Mouse (Mus musculus) monocyte, adult 5-6 weeks (primary cell): ENCODE data around the gene Tcf19. TPM values are rescaled to one million over a fixed set of nuclear protein-coding genes. Genes with fewer than 3 reads are reported as not detected.
"Not testable (repeated sequence)": the region's sequence is repeated elsewhere in the genome, so short reads cannot be mapped to it uniquely, and the experiment has no call there.

ENCODE experiments used
- ATAC-seq: fragments of 153-309, 156-312 bp; replicated peaks from 2 replicates; pipeline ENCODE4 v1.8.0; 2017; ENCODE audit warnings: mild to moderate bottlenecking; ENCODE audit not compliant: low TSS enrichment, insufficient number of reproducible peaks, severe bottlenecking, poor library complexity, low FRiP score
- total RNA-seq: library from RNA; stranded (forward); fragments of 200-1000, 200-491, 200-594 nt; gene quantifications from 3 replicates; pipeline ENCODE4 v1.2.3, GENCODE M21; 2017

Tcf19 gene
- total RNA-seq, 1 experiment from 2014 or later: 0.29 TPM

DNA sequence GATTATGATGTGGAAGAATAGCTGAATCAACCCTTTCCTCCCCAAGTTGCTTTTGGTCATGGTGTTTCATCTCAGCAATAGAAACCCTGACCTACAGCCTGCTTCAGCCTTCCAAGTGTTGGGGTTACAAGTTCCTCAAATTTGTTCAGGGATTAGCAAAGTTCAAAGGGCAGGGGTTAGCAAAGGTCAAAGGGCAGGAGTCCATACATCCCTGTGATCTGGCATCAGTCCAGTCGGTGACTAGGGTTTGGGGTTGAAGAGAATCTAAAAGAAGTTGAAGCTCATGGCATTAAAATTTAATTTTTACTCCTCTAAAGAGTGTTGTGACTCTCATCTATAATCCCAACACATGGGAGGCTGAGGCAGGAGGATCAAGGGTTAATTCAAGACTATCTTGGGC, 21.9 kb upstream of the Tcf19 start:
- no peak for ATAC-seq

DNA sequence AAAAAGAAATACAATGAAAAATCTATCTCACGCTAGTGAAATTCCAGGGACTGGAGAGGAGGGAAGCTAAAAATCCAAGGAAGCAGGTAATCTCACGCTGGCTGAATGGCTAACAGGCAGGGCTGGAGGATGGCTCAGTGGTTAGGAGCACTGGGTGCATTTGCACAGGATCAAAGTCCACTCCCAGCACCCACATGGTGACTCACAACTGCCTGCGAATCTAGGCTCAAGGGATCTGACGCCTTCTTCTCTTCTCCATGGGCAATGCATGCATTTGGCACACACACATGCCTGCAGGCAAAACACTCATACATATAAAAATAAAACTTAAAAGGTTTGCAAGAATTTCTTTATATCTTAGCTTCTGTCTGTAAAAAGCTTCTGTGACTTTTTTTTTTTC, 20.8 kb upstream of the Tcf19 start:
- no peak for ATAC-seq

GRCm38 (mm10) chr17:35534343-35534742, 17.7 kb upstream of the Tcf19 start:
- ATAC-seq: peak; percentile 88

DNA sequence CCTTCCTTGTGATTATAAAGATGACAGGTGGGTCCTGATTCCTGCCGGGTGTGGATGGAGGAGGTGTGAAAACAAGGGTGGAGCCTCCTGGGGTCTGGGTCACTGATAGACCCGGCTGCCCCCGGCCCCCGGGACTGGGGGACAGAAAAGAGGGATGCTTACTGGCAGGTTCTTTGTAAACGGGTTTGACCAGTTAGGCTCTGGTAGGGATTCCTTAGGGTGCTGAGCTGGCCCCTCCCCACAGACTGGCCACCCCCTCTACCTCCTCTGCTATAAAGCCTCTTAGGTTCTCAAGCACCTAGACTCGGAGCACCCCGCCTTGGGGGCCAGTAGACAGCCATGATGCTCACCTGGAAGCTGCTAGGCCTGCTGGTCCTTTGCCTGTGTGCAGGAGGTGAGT, 16.3 kb upstream of the Tcf19 start, which contains the start of gene Psors1c2:
Gene Psors1c2 (plus strand): TSS at position 301 of the 400 bp plus-strand sequence.
- no peak for ATAC-seq

DNA sequence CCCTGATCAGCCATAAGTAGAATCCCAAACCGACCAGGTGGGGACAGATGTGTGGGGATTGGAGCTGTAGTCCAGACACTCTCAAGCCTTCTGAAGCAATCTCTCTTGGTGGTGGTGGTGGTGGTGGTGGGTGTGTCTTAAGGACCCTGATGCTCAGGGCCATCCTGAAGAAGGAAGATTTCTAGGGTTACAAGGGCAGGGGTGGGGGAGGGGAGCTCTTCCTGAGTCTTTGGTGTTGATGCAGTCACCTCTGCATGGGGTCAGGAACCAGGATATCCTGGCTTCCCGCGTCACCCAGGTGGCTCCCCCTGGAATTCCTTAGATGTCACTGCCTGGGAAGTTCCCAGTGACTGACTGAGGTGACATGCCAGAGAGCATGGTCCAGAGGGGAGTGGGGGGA, 15.7 kb upstream of the Tcf19 start:
- ATAC-seq: no peak

DNA sequence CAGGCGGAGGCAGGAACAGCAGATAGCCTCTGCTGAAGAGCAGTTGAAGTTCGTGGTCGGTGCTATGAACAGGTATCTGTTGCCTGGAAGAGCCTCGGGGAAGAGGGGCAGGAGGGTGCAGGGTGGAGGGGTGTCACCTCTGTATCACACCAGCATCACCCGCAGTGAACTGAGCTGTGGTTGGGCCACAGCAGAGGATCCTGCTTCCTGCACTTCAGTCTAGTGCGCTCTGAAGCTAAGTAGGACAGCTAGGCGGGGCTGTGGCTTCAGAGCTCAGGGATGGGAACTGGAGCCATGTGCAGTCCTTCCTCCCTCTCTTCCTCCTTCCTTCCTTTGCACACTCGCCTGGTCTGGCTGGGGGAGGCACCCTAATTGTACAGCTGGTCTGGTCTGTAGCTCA, 10.0 kb upstream of the Tcf19 start:
- ATAC-seq: no peak

DNA sequence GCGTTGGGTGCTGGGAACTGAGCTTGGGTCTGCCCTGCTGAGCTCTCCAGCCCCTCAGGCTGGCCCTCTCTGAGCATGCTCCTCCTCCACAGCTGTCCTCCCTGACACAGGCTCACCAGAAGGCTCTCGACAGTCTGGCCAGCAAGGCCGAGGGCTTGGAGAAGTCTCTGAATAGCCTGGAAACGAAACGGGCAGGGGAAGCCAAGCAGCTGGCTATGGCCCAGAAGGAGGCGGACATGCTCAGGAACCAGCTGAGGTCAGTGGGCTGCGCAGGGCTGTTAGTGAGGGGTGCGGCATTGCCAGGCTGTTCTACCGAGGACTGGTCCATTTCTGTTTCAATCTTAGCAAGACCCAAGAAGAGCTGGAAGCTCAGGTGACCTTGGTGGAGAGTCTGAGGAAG, 7.7 kb upstream of the Tcf19 start:
- no peak for ATAC-seq

DNA sequence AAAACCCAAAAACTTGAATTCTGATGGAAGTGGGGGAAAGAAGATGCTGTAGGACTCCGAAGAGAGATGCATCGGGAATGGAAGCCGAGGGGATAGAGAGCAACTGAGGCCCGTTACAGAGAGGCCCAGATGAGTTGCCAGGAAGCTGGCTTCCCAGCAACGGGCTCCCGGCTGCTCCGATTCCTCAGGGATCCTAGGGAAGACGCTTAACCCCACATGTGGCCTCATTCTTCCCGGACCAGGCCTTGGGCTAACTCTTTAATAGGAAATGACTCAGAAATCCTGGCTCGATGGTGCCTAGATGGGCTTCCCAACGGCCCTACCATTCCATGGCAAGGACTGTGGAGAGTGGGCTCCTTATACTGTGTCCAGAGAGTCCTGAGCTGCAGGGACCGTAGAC, 902 bp upstream of the Tcf19 start:
- no peak for ATAC-seq

GRCm38 (mm10) chr17:35515911-35516640, 548 bp downstream of the Tcf19 start:
- no peak for ATAC-seq

DNA sequence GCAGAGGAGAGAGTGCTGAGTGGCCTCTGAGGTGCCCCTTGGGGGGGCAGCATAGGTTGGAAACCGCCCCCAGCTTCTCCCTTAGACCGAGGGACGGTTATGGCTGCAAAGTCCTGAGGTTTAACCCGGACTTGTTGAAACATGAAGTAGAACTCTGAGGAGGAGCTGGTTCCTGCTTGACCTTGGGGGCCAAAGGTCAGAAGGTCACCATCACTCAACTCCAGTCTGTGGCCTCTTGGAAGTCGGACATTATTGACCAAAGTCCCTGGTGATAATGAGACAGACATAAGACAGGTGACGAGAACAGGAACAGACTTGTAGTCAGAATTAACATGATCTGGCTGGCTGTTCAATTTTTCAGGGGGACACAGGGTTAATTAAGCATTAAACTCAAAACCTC, 1.9 kb downstream of the Tcf19 start:
- no peak for ATAC-seq

- ATAC-seq: 0 out of 2 replicates have a peak, but pooled peaks have one; percentile 37
These were observed 2.7 kb downstream of the Tcf19 start for GRCm38 (mm10) chr17:35513886-35514285.

GRCm38 (mm10) chr17:35512916-35513626, 3.6 kb downstream of the Tcf19 start:
- no peak for ATAC-seq

- no peak for ATAC-seq
These were observed 7.3 kb downstream of the Tcf19 start for GRCm38 (mm10) chr17:35509284-35509683.

DNA sequence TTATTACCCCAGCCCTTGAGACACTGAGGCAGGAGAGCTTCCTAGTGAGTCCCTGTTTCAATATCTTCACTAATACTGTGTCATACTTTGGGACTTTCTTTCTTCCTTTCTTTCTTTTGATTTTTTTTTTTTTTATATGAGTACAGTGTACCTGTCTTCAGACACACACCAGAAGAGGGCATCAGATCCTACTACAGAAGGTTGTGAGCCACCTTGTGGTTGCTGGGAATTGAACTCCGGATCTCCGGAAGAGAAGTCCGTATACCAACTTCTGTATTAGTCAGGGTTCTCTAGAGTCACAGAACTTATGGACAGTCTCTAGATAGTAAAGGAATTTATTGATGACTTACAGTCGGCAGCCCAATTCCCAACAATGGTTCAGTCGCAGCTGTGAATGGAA, 8.3 kb downstream of the Tcf19 start:
- not testable (repeated sequence) for ATAC-seq

GRCm38 (mm10) chr17:35507556-35508260, 8.9 kb downstream of the Tcf19 start:
- no peak for ATAC-seq

GRCm38 (mm10) chr17:35506881-35507280, 9.7 kb downstream of the Tcf19 start:
- no peak for ATAC-seq

GRCm38 (mm10) chr17:35505776-35506175, 10.8 kb downstream of the Tcf19 start, which contains the start of gene Pou5f1:
Gene Pou5f1 (plus strand): TSS chr17:35506018.
- ATAC-seq: no peak

DNA sequence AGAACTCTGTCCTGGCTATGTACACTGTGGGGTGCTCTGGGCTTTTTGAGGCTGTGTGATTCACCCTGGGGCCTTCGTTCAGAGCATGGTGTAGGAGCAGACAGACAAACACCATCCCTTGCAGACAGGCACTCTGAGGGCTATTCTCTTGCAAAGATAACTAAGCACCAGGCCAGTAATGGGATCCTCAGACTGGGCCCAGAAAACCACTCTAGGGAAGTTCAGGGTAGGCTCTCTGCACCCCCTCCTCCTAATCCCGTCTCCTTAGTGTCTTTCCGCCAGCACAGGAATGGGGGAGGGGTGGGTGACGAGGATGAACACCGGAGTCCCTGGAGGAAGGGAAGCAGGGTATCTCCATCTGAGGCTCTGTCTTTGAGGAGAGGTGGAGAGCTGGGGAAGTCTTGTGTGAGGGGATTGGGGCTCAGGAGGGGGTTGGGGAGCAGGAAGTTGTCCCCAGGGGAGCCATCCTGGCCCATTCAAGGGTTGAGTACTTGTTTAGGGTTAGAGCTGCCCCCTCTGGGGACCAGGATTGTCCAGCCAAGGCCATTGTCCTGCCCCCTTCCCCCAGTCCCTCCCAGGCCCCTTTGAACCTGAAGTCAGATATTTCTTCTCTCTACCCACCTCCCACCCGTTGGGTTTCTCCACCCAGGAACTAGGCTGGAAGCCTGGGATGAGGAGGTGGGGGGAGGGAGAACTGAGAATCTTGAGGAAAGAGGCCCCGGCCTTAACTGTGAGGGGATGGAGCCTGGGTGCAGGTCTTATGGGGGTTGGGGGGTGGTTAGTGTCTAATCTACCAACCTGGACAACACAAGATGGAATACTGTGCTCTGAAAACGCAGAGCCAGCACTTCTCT, 11.8 kb downstream of the Tcf19 start:
- no peak for ATAC-seq

- no peak for ATAC-seq
These were observed 12.8 kb downstream of the Tcf19 start for GRCm38 (mm10) chr17:35503849-35504248.
